28 mouse cellular contexts compared by ENCODE assay signal in genomic region chr17:45628160-45628559, GRCm38 (mm10). TPM values are rescaled to one million over a fixed set of nuclear protein-coding genes. Genes with fewer than 3 reads are reported as not detected.
DNase-seq lines count a peak whose midpoint lies in the region; ATAC-seq and TF ChIP-seq lines count a peak whose summit lies in the region.
"Had no signal": no experiment of that assay in that cellular context is flagged by ENCODE, and none has a peak within 500 bp of the region (broad histone marks: within the 10 kb centered on the region; RNA-seq: fewer than 3 reads in every experiment).

No protein-coding gene starts in this region.

- ATAC-seq in lung, embryonic 15.5 days (ENCODE audit: borderline replicate concordance, extremely low read depth, low FRiP score, low TSS enrichment), result no peak
- ATAC-seq: forebrain, postnatal 0 days; liver, embryonic 12.5 days had no signal

- no peaks in the 10 kb centered on the region for H3K79me2 ChIP-seq in myocyte (ENCODE audit: control insufficient read depth, insufficient read depth)

- peaks cover 31% of the 10 kb centered on the region for H3K4me1 ChIP-seq in heart, embryonic 10.5 days
- peaks cover 36% of the 10 kb centered on the region for H3K4me1 ChIP-seq in lung, embryonic 15.5 days
- peaks cover 95% of the 10 kb centered on the region for H3K4me1 ChIP-seq in E14TG2a.4 (replicated peaks; ENCODE audit: low read depth, low read length)

- 31% methylated on average over 3 of the region's 3 CpGs for WGBS in heart, embryonic 10.5 days
- 47% methylated on average over 3 of the region's 3 CpGs for WGBS in lung, embryonic 15.5 days

- no peak for TF ChIP-seq CTCF in E14TG2a.4 (conservative IDR thresholded peaks at IDR 0.05; ENCODE audit: low read length)

- peak overlapping the region; percentile 89; the same call in 1 of the 2 replicates for H3K27ac ChIP-seq in heart, embryonic 10.5 days
- peak overlapping the region; percentile 21 for H3K27ac ChIP-seq in lung, embryonic 15.5 days
- H3K27ac ChIP-seq: embryonic facial prominence, embryonic 12.5 days; hindbrain, embryonic 12.5 days; limb, embryonic 12.5 days; liver, embryonic 12.5 days had no signal

- no peak overlapping the region for H3K9ac ChIP-seq in lung, embryonic 15.5 days
- H3K9ac ChIP-seq: embryonic facial prominence, embryonic 12.5 days; forebrain, postnatal 0 days; hindbrain, embryonic 12.5 days; kidney, embryonic 15.5 days; limb, embryonic 12.5 days; liver, embryonic 12.5 days; stomach, embryonic 15.5 days had no signal

- no peak for DNase-seq in heart, embryonic 10.5 days (ENCODE audit: low spot score)
- no peak for DNase-seq in heart, adult 9 months (ENCODE audit: low spot score in 2 of 2)
- DNase-seq in lung, postnatal 25 days (ENCODE audit: low spot score), result no peak
- no peak for DNase-seq in thymus, postnatal 25 days
- DNase-seq: adrenal gland, adult 2 months; B cell, adult 2 months; cerebellum, adult 11 months; cerebellum, postnatal 10 days; forebrain, postnatal 0 days; heart, postnatal 10 days; kidney, adult 11 months; kidney, postnatal 36 days; layer of hippocampus, postnatal 36 days; lung, adult 2 months; thymus, adult 18-20 months had no signal

- no peaks in the 10 kb centered on the region for H3K36me3 ChIP-seq in heart, embryonic 10.5 days
- no peaks in the 10 kb centered on the region for H3K36me3 ChIP-seq in lung, embryonic 15.5 days
- H3K36me3 ChIP-seq in E14TG2a.4 (ENCODE audit: insufficient read depth, low read length) (no peaks in the 10 kb centered on the region), myocyte (ENCODE audit: control insufficient read depth, insufficient read depth) (no peaks in the 10 kb centered on the region)
- H3K36me3 ChIP-seq: embryonic facial prominence, embryonic 12.5 days; hindbrain, embryonic 12.5 days; kidney, embryonic 15.5 days; limb, embryonic 12.5 days; liver, embryonic 12.5 days; stomach, embryonic 15.5 days had no signal

- H3K4me3 ChIP-seq in heart, embryonic 10.5 days, result no peak overlapping the region
- no peak overlapping the region for H3K4me3 ChIP-seq in lung, embryonic 15.5 days
- peak overlapping the region; percentile 8; the same call in 1 of the 2 replicates for H3K4me3 ChIP-seq in E14TG2a.4 (replicated peaks; ENCODE audit: low read length)
- no peak overlapping the region for H3K4me3 ChIP-seq in myocyte
- H3K4me3 ChIP-seq: embryonic facial prominence, embryonic 12.5 days; hindbrain, embryonic 12.5 days; kidney, embryonic 15.5 days; limb, embryonic 12.5 days; liver, embryonic 12.5 days; stomach, embryonic 15.5 days had no signal

- no peaks in the 10 kb centered on the region for H3K27me3 ChIP-seq in heart, embryonic 10.5 days (ENCODE audit: insufficient read depth, poor library complexity, severe bottlenecking)
- H3K27me3 ChIP-seq in lung, embryonic 15.5 days, result no peaks in the 10 kb centered on the region; the same call in 1 of the 2 replicates
- H3K27me3 ChIP-seq in E14TG2a.4 (ENCODE audit: insufficient read depth, low read length) (no peaks in the 10 kb centered on the region), myocyte (ENCODE audit: control insufficient read depth, insufficient read depth, insufficient read length) (no peaks in the 10 kb centered on the region)
- H3K27me3 ChIP-seq: embryonic facial prominence, embryonic 12.5 days; hindbrain, embryonic 12.5 days; kidney, embryonic 15.5 days; stomach, embryonic 15.5 days had no signal

- H3K9me3 ChIP-seq in heart, embryonic 10.5 days, result no peaks in the 10 kb centered on the region
- H3K9me3 ChIP-seq in lung, embryonic 15.5 days, result no peaks in the 10 kb centered on the region
- no peaks in the 10 kb centered on the region for H3K9me3 ChIP-seq in E14TG2a.4 (ENCODE audit: low read length)
- H3K9me3 ChIP-seq: embryonic facial prominence, embryonic 12.5 days; hindbrain, embryonic 12.5 days; kidney, embryonic 15.5 days; limb, embryonic 12.5 days; liver, embryonic 12.5 days; stomach, embryonic 15.5 days had no signal

- no peak overlapping the region for H3K4me2 ChIP-seq in lung, embryonic 15.5 days
- no peak overlapping the region for H3K4me2 ChIP-seq in myocyte (ENCODE audit: low read depth)
- H3K4me2 ChIP-seq: embryonic facial prominence, embryonic 12.5 days; hindbrain, embryonic 12.5 days; kidney, embryonic 15.5 days; limb, embryonic 12.5 days; liver, embryonic 12.5 days; midbrain, embryonic 11.5 days; stomach, embryonic 15.5 days had no signal

- no peak for TF ChIP-seq POLR2A in myocyte (IDR thresholded peaks at IDR 0.05; ENCODE audit: insufficient read length, low read depth)

- no peak overlapping the region for H3ac ChIP-seq in myocyte (ENCODE audit: control insufficient read depth, insufficient read length)

TF ChIP-seq in myocyte, 11 proteins besides CTCF, POLR2A, EP300 and RAD21:
- peak; percentile 32 for TF ChIP-seq USF1 (IDR thresholded peaks at IDR 0.05; ENCODE audit: low read depth)
- no peak for TF ChIP-seq MAX (IDR thresholded peaks at IDR 0.05; ENCODE audit: low read depth)
- no peak for TF ChIP-seq TCF3 (IDR thresholded peaks at IDR 0.05; ENCODE audit: insufficient read length, low read depth)
- TF ChIP-seq MYOG (IDR thresholded peaks at IDR 0.05; ENCODE audit: control insufficient read depth in 1 of 3, insufficient read depth in 1 of 3, insufficient read length in 2 of 3, low read depth in 2 of 3), result peak in 1 of 3 experiments; percentile 10
TF ChIP-seq in myocyte: peak in this region for 2.

RNA-seq across cellular contexts. Expression of gene Mymx, which starts 26.3 kb away (rescaled TPM):
- polyA plus RNA-seq in heart, embryonic 10.5 days (2016; fragmentation: Nextera tagmentation; extraction: Ambion mirVana), result 0.31 and 0.41 TPM in 2 replicates
- 0.36 and 0.41 TPM in 2 replicates for polyA plus RNA-seq in lung, embryonic 15.5 days (2015; fragmentation: Nextera tagmentation; extraction: Ambion mirVana)
- 576 TPM for polyA plus RNA-seq in myocyte (2012; fragmentation: generic; extraction: Trizol)
- polyA plus RNA-seq: cortical plate, adult 2 months; forebrain, embryonic 11.5 days; forebrain, postnatal 0 days; liver, embryonic 12.5 days; lung, adult 2 months; midbrain, embryonic 11.5 days; midbrain, postnatal 0 days had no signal

RNA-seq across cellular contexts. Expression of gene Slc29a1, which starts 28.8 kb away (rescaled TPM):
- 75.0 and 75.1 TPM in 2 replicates for polyA plus RNA-seq in heart, embryonic 10.5 days (2016; fragmentation: Nextera tagmentation; extraction: Ambion mirVana)
- polyA plus RNA-seq in lung, embryonic 15.5 days (2015; fragmentation: Nextera tagmentation; extraction: Ambion mirVana), result 92.1 and 103 TPM in 2 replicates
- polyA plus RNA-seq in myocyte (2012; fragmentation: generic; extraction: Trizol), result 913 TPM

RNA-seq across cellular contexts. Expression of gene Capn11, which starts 31.0 kb away (rescaled TPM):
- 0.51 and 0.95 TPM in 2 replicates for polyA plus RNA-seq in heart, embryonic 10.5 days (2016; fragmentation: Nextera tagmentation; extraction: Ambion mirVana)
- 0.31 and 0.41 TPM in 2 replicates for polyA plus RNA-seq in lung, embryonic 15.5 days (2015; fragmentation: Nextera tagmentation; extraction: Ambion mirVana)
- 0.38 TPM for polyA plus RNA-seq in myocyte (2012; fragmentation: generic; extraction: Trizol)
- polyA plus RNA-seq: adrenal gland, adult 2 months; lung, adult 2 months had no signal

RNA-seq across cellular contexts. Expression of gene Hsp90ab1, which starts 55.1 kb away (rescaled TPM):
- 1,633 and 1,893 TPM in 2 replicates for polyA plus RNA-seq in heart, embryonic 10.5 days (2016; fragmentation: Nextera tagmentation; extraction: Ambion mirVana)
- 1,572 and 1,619 TPM in 2 replicates for polyA plus RNA-seq in lung, embryonic 15.5 days (2015; fragmentation: Nextera tagmentation; extraction: Ambion mirVana)
- 1,606 TPM for polyA plus RNA-seq in myocyte (2012; fragmentation: generic; extraction: Trizol)

RNA-seq across cellular contexts. Expression of gene Mrpl14, which starts 58.0 kb away (rescaled TPM):
- polyA plus RNA-seq in heart, embryonic 10.5 days (2016; fragmentation: Nextera tagmentation; extraction: Ambion mirVana), result 148 and 163 TPM in 2 replicates
- polyA plus RNA-seq in lung, embryonic 15.5 days (2015; fragmentation: Nextera tagmentation; extraction: Ambion mirVana), result 169 and 180 TPM in 2 replicates
- polyA plus RNA-seq in myocyte (2012; fragmentation: generic; extraction: Trizol), result 276 TPM

Comparison
In these comparisons a context has a peak if more than half of its experiments do, and no peak if none do; other contexts are left out.
1. RNA of gene Mymx, which starts 26.3 kb away (polyA plus RNA-seq): 576 TPM in myocyte (single experiment); 0.36 to 0.41 TPM in lung, embryonic 15.5 days and 0.31 to 0.41 TPM in heart, embryonic 10.5 days; every median in the first group is over 100 times any median in the second.